Mouse (Mus musculus) intestine, embryonic 14.5 days (tissue): ENCODE measurements at regions not wholly inside any gene's neighbourhood (a gene's known extent, or its start where the extent isn't known, plus 50 kb on each side); places are given as distances from the start of the nearest gene placed in this dataset.

ENCODE experiments used
- ATAC-seq: fragments of 200-750 bp; cut with Nextera tagmentation; replicated peaks from 2 replicates; pipeline ENCODE4 v1.8.0; 2017; ENCODE audit warnings: low read depth, moderate number of reproducible peaks, moderate TSS enrichment, moderate library complexity; ENCODE audit not compliant: low FRiP score, low TSS enrichment
- DNase-seq: peaks from one replicate; pipeline ENCODE4 v3.0.0-alpha.2; 2018; ENCODE audit warnings: low spot score
- H3K27ac ChIP-seq: fragments of 300-500 bp; sonication (generic); 2 replicates; pipeline ENCODE4 v1.5.1; 2014; ENCODE audit warnings: low read depth, mild to moderate bottlenecking, control low read depth
- H3K27me3 ChIP-seq: fragments of 300-500 bp; sonication (generic); replicated peaks from 2 replicates; pipeline ENCODE4 v1.6.1; 2014; ENCODE audit warnings: low read length, control low read depth; ENCODE audit not compliant: control insufficient read depth, insufficient read depth
- H3K36me3 ChIP-seq: fragments of 300-500 bp; sonication (generic); 2 replicates; pipeline ENCODE4 v1.6.1; 2014; ENCODE audit warnings: low read length, control low read depth; ENCODE audit not compliant: control insufficient read depth, insufficient read depth
- H3K4me1 ChIP-seq: fragments of 300-500 bp; sonication (generic); replicated peaks from 2 replicates; pipeline ENCODE4 v1.6.1; 2014; ENCODE audit warnings: low read length, control low read depth, mixed read lengths; ENCODE audit not compliant: control insufficient read depth, insufficient read depth
- H3K4me2 ChIP-seq: fragments of 300-500 bp; sonication (generic); 2 replicates; pipeline ENCODE4 v1.6.1; 2014; ENCODE audit warnings: low read length
- H3K4me3 ChIP-seq: fragments of 300-500 bp; sonication (generic); 2 replicates; pipeline ENCODE4 v1.5.1; 2014; ENCODE audit warnings: low read depth, low read length, control low read depth, mixed read lengths
- H3K9ac ChIP-seq: fragments of 300-500 bp; sonication (generic); 2 replicates; pipeline ENCODE4 v1.6.1; 2014; ENCODE audit warnings: mild to moderate bottlenecking, low read length
- H3K9me3 ChIP-seq: fragments of 300-500 bp; sonication (generic); 2 replicates; pipeline ENCODE4 v1.6.1; 2016; ENCODE audit warnings: low read length, control low read depth; ENCODE audit not compliant: control insufficient read depth
- WGBS: fragments of 180-500 bp; shearing (Covaris S2); extraction: QIAGEN DNeasy Blood & Tissue Kit; methylation state at CpG from one replicate; pipeline ENCODE4 v1.1.7; 2014; 5-methylcytosine and 5-hydroxymethylcytosine counted together

DNA sequence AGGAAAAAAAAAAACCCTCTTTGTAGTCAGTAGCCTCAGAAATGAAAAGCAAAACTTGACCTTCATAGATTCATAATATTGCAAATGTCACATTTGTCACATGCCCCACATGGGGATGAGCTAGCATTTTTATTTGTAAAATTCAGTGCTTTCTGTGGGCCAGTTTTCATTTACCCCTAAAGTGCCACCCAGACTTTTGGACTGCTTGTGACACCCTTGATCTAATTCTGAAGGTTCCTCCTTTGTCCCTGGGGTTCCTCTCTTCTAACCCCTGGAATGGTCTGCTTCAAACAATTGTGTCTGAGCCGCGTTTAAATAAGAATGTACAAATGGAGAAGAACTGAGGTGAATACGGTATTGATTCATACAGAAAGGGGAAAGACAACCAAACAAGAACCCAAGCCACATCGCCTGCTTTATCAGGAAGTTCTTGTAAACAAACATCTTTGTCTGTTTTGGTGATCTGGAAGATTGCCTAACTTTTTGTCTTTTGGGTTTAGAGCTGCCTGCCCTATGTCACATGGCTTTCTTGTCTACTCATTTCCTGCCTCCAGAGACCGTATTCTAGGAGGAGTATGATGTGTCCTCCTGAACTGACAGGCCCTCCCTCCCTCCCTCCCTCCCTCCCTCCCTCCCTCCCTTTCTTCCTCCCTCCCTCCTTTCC is 203.1 kb upstream of the Gm9833 start:
- DNase-seq (no peak), ATAC-seq (no peak)
- Histone ChIP-seq H3K9me3 (no peaks in the 10 kb centered on the region), H3K36me3 (no peaks in the 10 kb centered on the region), H3K4me3 (no peak overlapping the region), H3K4me1 (peaks cover 6% of the 10 kb centered on the region), H3K27me3 (no peaks in the 10 kb centered on the region), H3K27ac (no peak overlapping the region), H3K4me2 (no peak overlapping the region), H3K9ac (no peak overlapping the region)
- 45% methylated on average over 5 of the region's 5 CpGs for WGBS

DNA sequence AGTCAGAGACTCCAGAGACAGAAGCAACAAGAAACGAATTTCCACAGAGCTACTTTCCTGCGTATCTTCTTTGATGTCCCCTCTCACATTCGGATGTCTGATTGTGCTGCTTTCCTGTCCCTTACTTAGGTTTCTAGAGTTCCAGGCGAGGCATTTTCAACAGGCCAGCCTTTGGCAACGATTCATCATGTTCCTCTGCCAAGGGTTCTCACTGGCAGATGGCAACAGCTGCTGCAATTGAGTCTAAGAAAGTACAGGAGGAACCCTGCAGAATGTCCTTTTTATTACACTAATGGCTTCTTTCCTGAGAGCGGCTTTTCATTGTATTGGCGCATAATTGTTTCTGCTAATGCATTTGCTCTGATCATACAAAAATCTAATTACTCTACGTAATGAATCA is 202.3 kb upstream of the Gm9833 start:
- no peak for DNase-seq

DNA sequence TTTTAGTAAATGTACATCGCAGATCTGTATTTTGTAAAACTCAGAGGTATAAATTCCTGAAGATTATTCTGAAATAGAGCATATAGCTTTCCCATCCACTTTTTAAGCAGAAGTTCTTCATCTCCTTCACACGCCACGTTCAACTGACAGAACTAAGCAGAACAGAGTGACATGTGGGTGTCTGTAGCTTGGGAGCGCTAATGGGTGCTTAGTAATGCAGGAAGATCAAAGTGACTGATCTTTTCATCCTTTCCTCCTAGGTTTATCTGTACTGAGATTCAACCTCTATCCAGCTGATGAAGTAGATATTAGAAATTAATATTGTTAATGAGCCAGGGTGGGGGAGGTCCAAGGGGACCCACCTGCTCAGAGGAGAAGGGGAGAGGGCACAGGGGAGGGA is 201.8 kb upstream of the Gm9833 start:
- Histone ChIP-seq H3K4me2 (no peak overlapping the region), H3K27ac (no peak overlapping the region), H3K27me3 (no peaks in the 10 kb centered on the region), H3K4me3 (no peak overlapping the region), H3K9ac (no peak overlapping the region), H3K4me1 (peaks cover 6% of the 10 kb centered on the region), H3K36me3 (no peaks in the 10 kb centered on the region), H3K9me3 (no peaks in the 10 kb centered on the region)
- ATAC-seq (no peak), DNase-seq (no peak)
- 65% methylated on average over 4 of the region's 4 CpGs for WGBS

More for the DNA sequence above, 202.3 kb upstream of the Gm9833 start:
- peaks cover 6% of the 10 kb centered on the region for H3K4me1 ChIP-seq
- no peak for ATAC-seq
- H3K27ac ChIP-seq = peak overlapping the region; percentile 51; the same call in 1 of the 2 replicates
- no peaks in the 10 kb centered on the region for H3K27me3 ChIP-seq
- no peak overlapping the region for H3K4me2 ChIP-seq
- no peaks in the 10 kb centered on the region for H3K36me3 ChIP-seq
- no peaks in the 10 kb centered on the region for H3K9me3 ChIP-seq
- WGBS = 37% methylated on average over 8 of the region's 8 CpGs
- no peak overlapping the region for H3K4me3 ChIP-seq
- no peak overlapping the region for H3K9ac ChIP-seq

DNA sequence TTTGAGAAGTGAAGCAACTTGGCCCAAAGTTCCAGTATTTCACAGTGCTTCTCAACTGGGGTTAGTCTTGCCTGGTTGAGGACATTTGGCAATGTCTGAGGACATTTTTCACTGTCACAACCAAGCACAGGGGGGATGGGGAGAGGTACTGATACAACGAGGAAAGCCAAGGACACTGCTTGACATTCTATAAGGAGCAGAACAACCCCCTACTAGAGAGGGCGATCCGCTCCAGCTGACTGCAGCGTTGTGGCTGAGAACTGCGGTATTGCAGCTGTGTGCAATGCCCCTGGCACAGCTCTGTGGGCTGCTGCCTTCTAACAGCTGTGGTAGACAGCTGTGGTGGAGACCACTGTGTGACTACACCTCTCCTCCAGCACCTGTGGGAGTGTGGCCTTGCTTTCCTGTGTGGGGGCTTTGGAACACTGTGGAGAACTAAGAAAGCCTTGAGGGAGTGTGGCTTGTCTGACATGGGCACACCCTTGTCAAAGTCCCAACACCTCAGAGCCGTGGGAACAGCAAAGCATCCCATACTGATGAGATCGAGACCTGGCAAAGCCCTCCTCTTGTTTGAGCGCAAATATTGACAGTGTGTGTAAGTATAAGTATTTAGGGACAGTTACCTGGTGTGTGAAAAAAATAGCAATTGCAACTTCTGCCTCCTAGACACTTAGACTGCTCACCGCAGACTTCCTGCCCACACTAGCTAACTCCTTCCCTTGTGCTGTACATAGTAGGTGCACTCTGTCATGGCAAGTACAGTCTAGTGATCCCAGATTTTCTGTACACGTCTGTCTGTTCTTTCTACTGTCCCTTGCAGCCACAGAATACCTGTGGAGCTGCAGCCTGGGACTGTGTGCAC is 200.9 kb upstream of the Gm9833 start:
- H3K4me2 ChIP-seq = no peak overlapping the region
- peaks cover 6% of the 10 kb centered on the region for H3K4me1 ChIP-seq
- WGBS = 67% methylated on average over 10 of the region's 10 CpGs
- no peak overlapping the region for H3K9ac ChIP-seq
- H3K27me3 ChIP-seq = no peaks in the 10 kb centered on the region
- DNase-seq (no peak), ATAC-seq (no peak)
- no peaks in the 10 kb centered on the region for H3K36me3 ChIP-seq
- H3K27ac ChIP-seq = no peak overlapping the region
- H3K4me3 ChIP-seq = no peak overlapping the region
- H3K9me3 ChIP-seq = no peaks in the 10 kb centered on the region

DNA sequence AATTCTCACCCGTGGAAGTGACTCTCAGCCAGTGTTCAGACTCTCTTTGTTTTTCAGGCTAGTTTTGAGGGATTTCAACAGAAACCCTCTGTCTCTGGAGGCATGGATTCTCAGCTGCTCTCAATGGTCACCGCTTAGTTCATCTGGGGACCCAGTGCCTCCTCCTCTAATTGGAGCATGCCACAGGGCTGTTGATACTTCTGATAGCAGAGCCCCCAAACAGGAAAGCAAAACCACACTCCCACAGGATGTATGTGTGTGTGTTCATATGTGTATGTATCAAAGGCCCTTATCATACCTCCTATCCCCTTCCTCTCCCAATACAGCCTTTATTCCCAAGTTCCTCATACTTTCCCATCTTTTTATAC is 200.3 kb upstream of the Gm9833 start:
- no peak overlapping the region for H3K9ac ChIP-seq
- H3K4me2 ChIP-seq = no peak overlapping the region
- H3K9me3 ChIP-seq = no peaks in the 10 kb centered on the region
- ATAC-seq (no peak), DNase-seq (no peak)
- H3K36me3 ChIP-seq = no peaks in the 10 kb centered on the region
- H3K4me3 ChIP-seq = no peak overlapping the region
- no peaks in the 10 kb centered on the region for H3K27me3 ChIP-seq
- no peak overlapping the region for H3K27ac ChIP-seq
- WGBS = 83% methylated on average over 2 of the region's 2 CpGs
- peaks cover 6% of the 10 kb centered on the region for H3K4me1 ChIP-seq

DNA sequence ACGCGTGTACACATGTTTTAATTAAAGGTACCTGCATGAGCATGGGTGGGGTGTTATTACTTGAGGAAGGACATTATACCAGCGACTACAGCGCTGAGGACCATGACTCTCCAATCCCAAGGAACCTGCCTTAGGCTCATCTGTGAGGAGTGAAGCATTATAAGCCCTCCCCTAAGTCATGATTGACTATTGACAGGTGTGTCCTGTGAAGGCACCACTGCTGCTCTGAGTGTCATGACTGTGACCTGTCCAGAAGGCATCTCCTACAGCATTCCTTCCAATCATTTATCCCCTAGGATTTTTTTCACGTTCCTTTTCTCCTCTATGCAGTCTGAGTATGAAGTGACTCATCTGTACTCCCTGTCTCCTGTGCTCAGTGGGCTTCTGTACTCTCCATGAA is 199.9 kb upstream of the Gm9833 start:
- Histone ChIP-seq H3K9ac (no peak overlapping the region), H3K4me2 (no peak overlapping the region), H3K27me3 (no peaks in the 10 kb centered on the region), H3K27ac (no peak overlapping the region), H3K4me3 (no peak overlapping the region), H3K9me3 (no peaks in the 10 kb centered on the region), H3K4me1 (peaks cover 6% of the 10 kb centered on the region), H3K36me3 (no peaks in the 10 kb centered on the region)
- DNase-seq (no peak), ATAC-seq (no peak)
- 85% methylated on average over 5 of the region's 5 CpGs for WGBS

DNA sequence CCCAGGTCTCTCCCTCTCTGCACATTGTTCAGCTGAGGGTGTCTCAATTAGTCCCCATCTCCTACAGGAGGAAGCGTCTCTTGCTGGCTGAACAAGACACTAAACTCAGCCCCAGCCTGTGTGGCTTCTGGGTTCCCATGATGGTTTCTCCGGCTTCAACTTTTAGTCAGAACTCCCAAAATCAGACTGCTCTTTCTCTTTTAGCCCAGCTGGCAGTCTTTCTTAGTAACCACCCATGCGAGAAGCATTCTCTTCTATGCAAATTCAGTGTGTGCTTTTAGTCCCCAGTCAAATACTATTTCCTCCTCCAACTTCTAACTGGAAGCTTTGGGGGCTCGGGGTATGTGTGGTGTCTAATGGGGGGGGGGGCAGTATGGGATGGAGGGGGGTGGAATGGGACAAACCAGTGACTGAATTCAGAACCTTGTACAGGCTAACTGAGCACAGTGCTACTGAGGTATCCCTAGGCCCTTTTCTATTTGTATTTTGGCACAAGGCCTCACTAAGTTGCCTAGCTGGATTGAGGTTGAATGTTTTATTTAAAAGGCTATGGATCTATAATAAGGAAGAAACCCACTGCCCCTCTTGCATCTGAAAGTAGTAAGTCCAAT is 194.9 kb upstream of the Gm9833 start:
- WGBS = 76% methylated on average over 4 of the region's 4 CpGs
- H3K4me1 ChIP-seq = no peaks in the 10 kb centered on the region; the same call in 1 of the 2 replicates
- H3K9ac ChIP-seq = no peak overlapping the region
- no peaks in the 10 kb centered on the region for H3K9me3 ChIP-seq
- DNase-seq (no peak), ATAC-seq (no peak)
- no peak overlapping the region for H3K4me3 ChIP-seq
- H3K27ac ChIP-seq = no peak overlapping the region
- no peaks in the 10 kb centered on the region for H3K36me3 ChIP-seq
- no peaks in the 10 kb centered on the region for H3K27me3 ChIP-seq
- H3K4me2 ChIP-seq = no peak overlapping the region

DNA sequence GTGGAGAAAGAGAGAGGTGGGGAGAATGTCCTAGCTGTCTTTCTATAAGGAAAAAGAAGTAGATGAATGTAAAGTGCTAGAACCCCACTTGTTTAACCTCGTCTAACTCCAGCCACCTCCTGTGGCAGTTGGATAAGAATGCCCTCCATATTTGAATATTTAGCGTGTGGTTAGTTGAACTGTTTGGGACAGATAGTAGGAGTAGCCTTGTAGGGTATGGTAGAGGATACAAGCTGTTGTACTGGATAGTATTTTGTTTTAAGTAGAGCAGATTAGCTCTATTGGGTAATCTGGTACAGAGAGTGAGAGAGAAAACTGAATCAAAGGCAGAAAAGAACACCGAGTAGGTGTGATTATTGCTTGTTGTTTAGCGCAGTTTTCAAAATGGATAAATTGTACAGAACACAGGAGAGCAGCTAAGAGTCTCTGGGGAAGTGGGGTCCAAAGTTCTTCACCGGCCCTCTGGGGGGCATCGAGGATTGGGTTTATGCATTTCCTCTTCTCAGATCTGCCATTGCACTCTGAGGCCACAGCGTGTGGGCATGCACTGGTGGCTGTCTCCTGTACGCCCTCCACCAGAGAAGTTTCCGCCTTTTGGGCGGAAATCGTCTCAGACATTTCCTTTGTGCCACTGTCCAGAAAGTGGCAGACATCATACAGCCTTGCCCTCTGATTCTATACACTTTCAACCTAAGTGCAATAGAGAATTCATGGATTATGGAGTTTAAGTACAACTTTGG is 192.3 kb upstream of the Gm9833 start:
- no peaks in the 10 kb centered on the region for H3K36me3 ChIP-seq
- DNase-seq = no peak
- no peak overlapping the region for H3K9ac ChIP-seq
- ATAC-seq = no peak
- H3K4me2 ChIP-seq = no peak overlapping the region
- H3K27ac ChIP-seq = no peak overlapping the region
- no peak overlapping the region for H3K4me3 ChIP-seq
- no peaks in the 10 kb centered on the region for H3K9me3 ChIP-seq
- no peaks in the 10 kb centered on the region for H3K27me3 ChIP-seq
- H3K4me1 ChIP-seq = no peaks in the 10 kb centered on the region; the same call in 1 of the 2 replicates
- WGBS = 93% methylated on average over 11 of the region's 11 CpGs
